Mouse (Mus musculus): ENCODE results near the gene Idh1. TPM values are rescaled to one million over a fixed set of nuclear protein-coding genes. Genes with fewer than 3 reads are reported as not detected.

The Idh1 gene
- polyA plus RNA-seq, 1 experiment from 2014 or later: 151 TPM

DNA sequence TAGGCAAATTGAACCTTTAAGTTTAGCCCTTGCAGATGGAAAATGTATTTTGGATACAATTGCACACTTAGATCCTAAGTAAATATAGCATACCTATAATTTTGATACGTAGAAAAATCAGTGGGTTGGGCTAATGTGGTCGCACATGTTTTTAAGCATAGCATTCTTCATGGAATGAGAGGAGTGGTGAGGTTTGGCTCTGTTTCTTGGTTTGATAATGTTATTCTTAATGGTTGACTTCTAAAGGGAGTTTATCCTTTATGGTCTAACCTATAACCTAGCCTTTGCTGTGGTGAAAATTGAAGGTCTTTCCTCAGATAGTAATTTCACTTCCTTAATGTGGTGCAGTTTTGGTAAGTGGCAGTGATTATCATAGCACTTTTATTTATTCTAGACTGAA lies 12.6 kb upstream of the Idh1 start:
- H3K27ac ChIP-seq (ENCODE audit: low read length): no peak overlapping the region
- H3K9ac ChIP-seq (ENCODE audit: low read depth, low read length): no peak overlapping the region
- no peaks in the 10 kb centered on the region for H3K4me1 ChIP-seq (ENCODE audit: control insufficient read depth, low read depth, low read length)
- WGBS (ENCODE audit: insufficient replicate concordance): 75% methylated on average over 2 of the region's 2 CpGs
- no peaks in the 10 kb centered on the region for H3K9me3 ChIP-seq (replicated peaks; ENCODE audit: control insufficient read depth, low read length)
- no peak overlapping the region for H3K4me3 ChIP-seq (ENCODE audit: low read depth, low read length)
- no peaks in the 10 kb centered on the region for H3K27me3 ChIP-seq (ENCODE audit: control insufficient read depth, insufficient read depth, low read depth, low read length)
- no peaks in the 10 kb centered on the region for H3K36me3 ChIP-seq (ENCODE audit: control insufficient read depth, insufficient read depth)
- no peak overlapping the region for H3K4me2 ChIP-seq (ENCODE audit: low read depth, low read length)
- ATAC-seq (ENCODE audit: low read depth): no peak

DNA sequence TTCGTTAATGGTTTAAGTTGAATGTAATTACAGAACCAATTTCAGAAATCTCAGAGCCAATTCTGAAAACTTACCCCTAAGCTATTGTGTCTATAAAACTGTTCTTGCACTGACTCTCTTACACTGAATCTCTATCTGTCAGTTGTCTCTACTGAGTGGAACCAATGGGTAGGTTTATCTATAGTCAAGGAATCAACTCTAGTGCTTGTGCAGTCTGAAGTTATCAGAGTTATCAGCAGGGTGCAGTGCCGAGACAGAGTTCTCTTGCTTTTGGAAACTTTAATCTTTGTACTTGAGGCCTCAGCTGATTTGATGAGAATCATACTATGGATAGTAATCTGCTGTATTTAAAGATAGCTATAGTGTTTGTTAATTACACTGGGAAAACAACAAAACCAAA lies 12.1 kb upstream of the Idh1 start:
- Histone ChIP-seq H3K36me3 (ENCODE audit: control insufficient read depth, insufficient read depth) (no peaks in the 10 kb centered on the region; the same call in 1 of the 2 replicates), H3K9me3 (replicated peaks; ENCODE audit: control insufficient read depth, low read length) (no peaks in the 10 kb centered on the region), H3K4me3 (ENCODE audit: low read depth, low read length) (no peak overlapping the region), H3K4me1 (ENCODE audit: control insufficient read depth, low read depth, low read length) (no peaks in the 10 kb centered on the region), H3K4me2 (ENCODE audit: low read depth, low read length) (no peak overlapping the region), H3K27ac (ENCODE audit: low read length) (no peak overlapping the region), H3K9ac (ENCODE audit: low read depth, low read length) (no peak overlapping the region), H3K27me3 (ENCODE audit: control insufficient read depth, insufficient read depth, low read depth, low read length) (no peaks in the 10 kb centered on the region)
- 61% methylated on average over 2 of the region's 2 CpGs for WGBS (ENCODE audit: insufficient replicate concordance)
- no peak; the same call in 1 of the 2 replicates for ATAC-seq (ENCODE audit: low read depth)

DNA sequence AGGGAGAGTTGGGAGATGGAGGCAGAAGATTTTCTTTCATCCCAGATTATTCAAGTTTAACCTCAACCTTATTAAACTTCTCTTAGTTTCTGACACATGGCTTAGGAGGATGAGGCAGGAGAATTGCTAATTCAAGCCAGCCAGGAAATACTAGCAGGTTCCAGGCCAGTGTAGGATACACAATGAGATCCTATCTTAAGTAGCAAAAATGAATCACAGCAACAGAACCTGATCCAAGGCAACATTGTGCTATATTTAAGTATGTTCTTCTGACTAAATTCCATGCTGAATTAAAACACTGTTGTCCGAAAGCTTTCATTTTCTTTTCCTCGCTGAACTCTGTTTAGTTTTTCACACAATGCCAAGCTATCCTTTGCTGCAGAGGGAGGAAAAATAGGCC lies 6.9 kb upstream of the Idh1 start:
- Histone ChIP-seq H3K27ac (ENCODE audit: low read length) (no peak overlapping the region), H3K4me1 (ENCODE audit: control insufficient read depth, low read depth, low read length) (peaks cover 4% of the 10 kb centered on the region; the same call in 1 of the 2 replicates), H3K9ac (ENCODE audit: low read depth, low read length) (no peak overlapping the region), H3K4me3 (ENCODE audit: low read depth, low read length) (no peak overlapping the region), H3K4me2 (ENCODE audit: low read depth, low read length) (no peak overlapping the region), H3K27me3 (ENCODE audit: control insufficient read depth, insufficient read depth, low read depth, low read length) (no peaks in the 10 kb centered on the region), H3K9me3 (replicated peaks; ENCODE audit: control insufficient read depth, low read length) (no peaks in the 10 kb centered on the region), H3K36me3 (ENCODE audit: control insufficient read depth, insufficient read depth) (peaks cover 6% of the 10 kb centered on the region)
- 79% methylated on average over 2 of the region's 2 CpGs for WGBS (ENCODE audit: insufficient replicate concordance)
- no peak for ATAC-seq (ENCODE audit: low read depth)

DNA sequence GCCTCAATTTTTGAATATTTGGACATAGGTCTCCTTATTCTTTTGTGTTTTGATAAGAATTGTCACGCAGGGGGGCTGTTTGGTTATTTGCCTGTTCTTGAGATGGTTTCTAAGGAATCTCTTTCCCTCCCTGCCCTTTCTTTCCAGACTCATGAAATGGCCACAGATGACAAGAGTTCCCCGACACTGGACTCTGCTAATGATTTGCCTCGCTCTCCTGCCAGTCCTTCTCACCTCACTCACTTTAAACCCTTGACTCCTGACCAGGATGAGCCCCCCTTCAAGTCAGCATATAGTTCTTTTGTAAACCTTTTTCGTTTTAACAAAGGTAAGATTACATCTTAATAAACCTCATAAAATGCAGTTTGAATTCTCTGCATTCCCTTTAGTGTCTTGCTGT lies 3.9 kb upstream of the Idh1 start:
- H3K27me3 ChIP-seq (ENCODE audit: control insufficient read depth, insufficient read depth, low read depth, low read length): no peaks in the 10 kb centered on the region
- H3K36me3 ChIP-seq (ENCODE audit: control insufficient read depth, insufficient read depth): peaks cover 6% of the 10 kb centered on the region
- peaks cover 17% of the 10 kb centered on the region for H3K4me1 ChIP-seq (ENCODE audit: control insufficient read depth, low read depth, low read length)
- H3K9me3 ChIP-seq (replicated peaks; ENCODE audit: control insufficient read depth, low read length): no peaks in the 10 kb centered on the region
- no peak for ATAC-seq (ENCODE audit: low read depth)
- H3K27ac ChIP-seq (ENCODE audit: low read length): no peak overlapping the region
- no peak overlapping the region for H3K9ac ChIP-seq (ENCODE audit: low read depth, low read length)
- H3K4me3 ChIP-seq (ENCODE audit: low read depth, low read length): no peak overlapping the region
- 78% methylated on average over 4 of the region's 4 CpGs for WGBS (ENCODE audit: insufficient replicate concordance)
- no peak overlapping the region for H3K4me2 ChIP-seq (ENCODE audit: low read depth, low read length)

DNA sequence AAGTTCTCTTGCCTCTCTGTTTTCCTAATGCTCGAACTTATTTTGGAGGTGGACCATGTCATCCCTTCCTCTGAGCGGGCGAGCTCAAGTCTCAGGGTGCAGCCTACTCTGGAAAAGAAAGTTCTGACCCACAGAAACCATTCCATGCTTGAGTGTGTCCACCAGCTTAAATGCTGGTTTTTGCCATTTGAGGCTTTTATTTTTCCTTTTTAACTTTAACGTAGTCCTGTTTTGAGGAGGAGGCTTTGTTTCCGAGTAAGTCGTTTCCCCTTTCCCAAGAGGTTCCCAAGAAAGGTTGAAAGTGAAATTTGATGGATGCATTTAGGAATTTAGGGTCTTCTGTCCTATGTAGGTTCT lies 752 bp upstream of the Idh1 start:
- peak overlapping the region; percentile 86 for H3K27ac ChIP-seq (ENCODE audit: low read length)
- peak overlapping the region; percentile 96 for H3K4me2 ChIP-seq (ENCODE audit: low read depth, low read length)
- under 1% methylated on average over 6 of the region's 6 CpGs for WGBS (ENCODE audit: insufficient replicate concordance)
- H3K4me1 ChIP-seq (ENCODE audit: control insufficient read depth, low read depth, low read length): peaks cover 17% of the 10 kb centered on the region
- H3K9me3 ChIP-seq (replicated peaks; ENCODE audit: control insufficient read depth, low read length): no peaks in the 10 kb centered on the region
- H3K9ac ChIP-seq (ENCODE audit: low read depth, low read length): peak overlapping the region; percentile 87
- ATAC-seq (ENCODE audit: low read depth): peak; percentile 1; the same call in 1 of the 2 replicates
- peak overlapping the region; percentile 87 for H3K4me3 ChIP-seq (ENCODE audit: low read depth, low read length)
- H3K36me3 ChIP-seq (ENCODE audit: control insufficient read depth, insufficient read depth): no peaks in the 10 kb centered on the region
- no peaks in the 10 kb centered on the region for H3K27me3 ChIP-seq (ENCODE audit: control insufficient read depth, insufficient read depth, low read depth, low read length)

DNA sequence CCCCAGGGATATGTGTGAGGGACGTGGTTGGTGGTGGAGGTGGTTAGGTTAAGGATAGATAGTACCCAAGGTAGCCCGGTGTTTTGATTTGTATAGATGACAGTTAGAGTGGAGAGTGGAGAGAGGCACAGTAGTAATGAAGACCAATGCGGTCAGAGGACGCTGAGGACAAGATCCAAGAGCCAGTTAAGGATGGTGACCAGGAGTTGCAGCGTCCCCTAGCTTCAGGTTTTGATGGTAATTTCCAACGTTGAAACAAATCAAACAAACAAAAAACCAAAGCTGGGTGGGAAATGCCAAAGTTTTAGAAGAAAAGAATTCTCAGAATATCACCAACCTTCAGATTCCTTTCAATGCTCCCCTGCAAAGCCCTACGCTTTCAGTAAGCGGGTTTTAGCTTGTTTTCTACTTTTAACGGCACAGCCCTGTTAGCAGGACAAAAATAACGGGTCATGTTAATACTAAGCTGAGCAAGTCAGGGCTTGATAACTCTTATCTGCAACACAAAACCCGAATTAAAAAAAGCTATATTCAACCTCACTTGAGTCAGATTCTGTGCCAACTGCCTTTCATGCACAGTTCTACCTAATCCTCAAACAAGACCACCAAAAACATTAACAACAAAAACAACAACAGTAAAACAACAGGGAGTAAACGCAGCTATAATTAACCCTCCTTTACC lies 635 bp downstream of the Idh1 start:
- Histone ChIP-seq H3K4me2 (ENCODE audit: low read depth, low read length) (peak overlapping the region; percentile 96), H3K27me3 (ENCODE audit: control insufficient read depth, insufficient read depth, low read depth, low read length) (no peaks in the 10 kb centered on the region), H3K9ac (ENCODE audit: low read depth, low read length) (peak overlapping the region; percentile 87), H3K4me1 (ENCODE audit: control insufficient read depth, low read depth, low read length) (peaks cover 17% of the 10 kb centered on the region), H3K36me3 (ENCODE audit: control insufficient read depth, insufficient read depth) (no peaks in the 10 kb centered on the region), H3K9me3 (replicated peaks; ENCODE audit: control insufficient read depth, low read length) (no peaks in the 10 kb centered on the region), H3K27ac (ENCODE audit: low read length) (peak overlapping the region; percentile 74), H3K4me3 (ENCODE audit: low read depth, low read length) (peak overlapping the region; percentile 87)
- ATAC-seq (ENCODE audit: low read depth): no peak
- 23% methylated on average over 12 of the region's 12 CpGs for WGBS (ENCODE audit: insufficient replicate concordance)

DNA sequence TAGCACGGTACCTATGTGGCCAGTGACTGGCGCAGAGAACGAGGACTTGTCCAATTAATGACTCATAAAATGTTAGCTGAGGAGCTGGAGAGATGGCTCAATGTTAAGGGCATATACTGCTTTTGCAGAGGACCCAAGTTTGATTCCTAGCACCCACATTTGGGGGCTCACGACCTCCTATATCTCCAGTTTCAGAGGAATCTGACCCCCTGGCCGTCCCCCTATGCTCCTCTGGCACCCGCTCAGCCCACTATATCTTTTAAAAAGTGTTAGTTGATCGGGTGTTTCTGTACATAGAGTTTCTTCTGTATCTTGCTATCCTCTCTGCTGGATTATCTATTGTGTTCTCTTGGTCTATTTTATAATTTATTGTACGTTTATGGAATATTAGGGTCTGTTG lies 1.3 kb downstream of the Idh1 start:
- no peaks in the 10 kb centered on the region for H3K36me3 ChIP-seq (ENCODE audit: control insufficient read depth, insufficient read depth)

DNA sequence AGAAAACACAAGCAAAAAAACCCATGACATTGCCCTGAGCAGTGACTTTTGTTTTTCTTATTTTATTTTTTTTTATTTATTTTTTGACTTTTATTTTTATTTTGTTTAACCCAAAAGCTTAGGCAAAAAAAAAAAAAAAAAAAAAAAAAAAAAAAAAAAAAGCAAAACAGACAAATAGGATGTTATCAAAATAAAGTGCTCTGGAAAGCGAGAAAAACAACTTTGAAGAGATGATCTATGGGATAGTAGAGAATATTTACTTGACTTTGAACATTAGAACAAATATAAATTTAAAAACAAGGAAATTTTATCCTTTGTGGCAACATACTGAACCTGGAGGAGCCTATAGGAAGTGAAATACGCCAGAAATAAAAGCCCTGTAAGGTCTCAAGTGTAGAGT lies 2.3 kb downstream of the Idh1 start:
- ATAC-seq (ENCODE audit: low read depth): no peak
- H3K4me3 ChIP-seq (ENCODE audit: low read depth, low read length): no peak overlapping the region
- no peaks in the 10 kb centered on the region for H3K27me3 ChIP-seq (ENCODE audit: control insufficient read depth, insufficient read depth, low read depth, low read length)
- H3K4me2 ChIP-seq (ENCODE audit: low read depth, low read length): no peak overlapping the region
- 63% methylated on average over 2 of the region's 2 CpGs for WGBS (ENCODE audit: insufficient replicate concordance)
- H3K36me3 ChIP-seq (ENCODE audit: control insufficient read depth, insufficient read depth): no peaks in the 10 kb centered on the region
- no peak overlapping the region for H3K27ac ChIP-seq (ENCODE audit: low read length)
- peaks cover 22% of the 10 kb centered on the region for H3K4me1 ChIP-seq (ENCODE audit: control insufficient read depth, low read depth, low read length)
- H3K9ac ChIP-seq (ENCODE audit: low read depth, low read length): no peak overlapping the region
- H3K9me3 ChIP-seq (replicated peaks; ENCODE audit: control insufficient read depth, low read length): no peaks in the 10 kb centered on the region

More for the DNA sequence above, 1.3 kb downstream of the Idh1 start:
- Histone ChIP-seq H3K9ac (ENCODE audit: low read depth, low read length) (no peak overlapping the region), H3K4me1 (ENCODE audit: control insufficient read depth, low read depth, low read length) (peaks cover 17% of the 10 kb centered on the region), H3K27me3 (ENCODE audit: control insufficient read depth, insufficient read depth, low read depth, low read length) (no peaks in the 10 kb centered on the region), H3K4me2 (ENCODE audit: low read depth, low read length) (no peak overlapping the region), H3K27ac (ENCODE audit: low read length) (no peak overlapping the region), H3K4me3 (ENCODE audit: low read depth, low read length) (no peak overlapping the region), H3K9me3 (replicated peaks; ENCODE audit: control insufficient read depth, low read length) (no peaks in the 10 kb centered on the region)
- WGBS (ENCODE audit: insufficient replicate concordance): 79% methylated on average over 8 of the region's 8 CpGs
- ATAC-seq (ENCODE audit: low read depth): no peak

DNA sequence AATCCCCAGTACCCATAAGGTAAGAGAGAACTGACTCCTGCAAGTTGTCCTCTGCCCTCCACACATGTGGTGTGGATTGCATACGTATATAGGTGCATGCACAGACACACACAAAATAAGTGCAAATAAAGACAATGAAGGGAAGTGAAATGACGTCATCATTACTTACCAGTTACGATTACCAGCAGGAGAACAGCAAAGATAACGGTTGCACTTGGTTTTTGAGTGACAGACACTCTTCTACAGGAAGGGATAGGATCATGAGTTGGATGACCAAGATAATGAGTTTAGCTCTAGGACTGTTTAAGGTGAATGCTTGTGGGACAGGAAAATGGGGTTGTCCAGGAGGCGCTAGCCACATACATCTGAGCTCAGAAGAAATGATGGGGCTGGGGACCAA lies 4.8 kb downstream of the Idh1 start:
- Histone ChIP-seq H3K9me3 (replicated peaks; ENCODE audit: control insufficient read depth, low read length) (no peaks in the 10 kb centered on the region), H3K27ac (ENCODE audit: low read length) (no peak overlapping the region), H3K36me3 (ENCODE audit: control insufficient read depth, insufficient read depth) (no peaks in the 10 kb centered on the region), H3K4me3 (ENCODE audit: low read depth, low read length) (no peak overlapping the region), H3K4me1 (ENCODE audit: control insufficient read depth, low read depth, low read length) (peaks cover 24% of the 10 kb centered on the region), H3K9ac (ENCODE audit: low read depth, low read length) (no peak overlapping the region), H3K4me2 (ENCODE audit: low read depth, low read length) (no peak overlapping the region), H3K27me3 (ENCODE audit: control insufficient read depth, insufficient read depth, low read depth, low read length) (no peaks in the 10 kb centered on the region)
- 30% methylated on average over 5 of the region's 5 CpGs for WGBS (ENCODE audit: insufficient replicate concordance)
- ATAC-seq (ENCODE audit: low read depth): no peak
